Mouse (Mus musculus): ENCODE results near the gene Prox1. TPM values are rescaled to one million over a fixed set of nuclear protein-coding genes. Genes with fewer than 3 reads are reported as not detected.

Prox1 gene
- total RNA-seq, 1 experiment = 0.18 TPM

DNA sequence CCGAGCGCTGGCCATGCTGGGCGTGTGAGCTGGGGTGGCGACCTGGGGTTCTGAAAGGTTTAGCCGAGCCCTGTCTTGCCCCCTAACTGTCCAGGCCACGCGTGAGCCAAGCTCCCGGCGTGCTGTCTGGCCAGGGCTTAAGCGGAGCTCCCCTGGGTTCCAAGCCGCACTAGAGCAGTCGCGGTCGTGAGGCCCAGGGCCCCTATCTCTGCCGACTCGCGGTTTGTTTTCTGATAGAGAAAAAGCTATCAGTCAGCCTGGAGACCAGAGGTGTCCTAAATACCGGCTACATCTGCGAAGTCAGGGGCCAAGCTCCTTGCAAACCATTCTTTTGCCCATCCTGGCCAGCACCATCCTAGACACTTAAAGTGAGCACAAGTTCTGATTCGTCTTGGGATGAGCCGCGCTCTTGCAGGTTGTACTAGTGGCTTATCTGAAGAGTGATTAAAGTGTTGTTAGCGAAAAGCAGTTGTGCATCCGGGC, 2.5 kb upstream of the Prox1 start:
- in situ Hi-C loops (cut with MboI; ENCODE audit: low sequenced_read_pairs in 2 of 2, unreplicated experiment in 2 of 2) = loop anchor here (10.0 to 25.0 kb wide), 2 partner anchors 436 to 448 kb away; partner anchors contain the start of gene Ptpn14 (in 2 of the 2)
- no peaks in the 10 kb centered on the region for H3K36me3 ChIP-seq (ENCODE audit: control insufficient read depth, insufficient read depth, low read length, poor library complexity, severe bottlenecking)
- H3K9ac ChIP-seq (ENCODE audit: insufficient read depth, low read depth, low read length, poor library complexity, severe bottlenecking) = no peak overlapping the region
- TF ChIP-seq CHD2 (IDR thresholded peaks at IDR 0.05; ENCODE audit: low read depth, low read length) (no peak), ZC3H11A (IDR thresholded peaks at IDR 0.05; ENCODE audit: borderline replicate concordance, low read depth, low read length) (no peak), ZNF384 (IDR thresholded peaks at IDR 0.05; ENCODE audit: low read depth, low read length) (no peak), HCFC1 (IDR thresholded peaks at IDR 0.05; ENCODE audit: borderline replicate concordance, insufficient read depth, low read length) (no peak), MAFK (IDR thresholded peaks at IDR 0.05; ENCODE audit: insufficient read depth, low read depth, low read length) (no peak)
- no peak overlapping the region for H3K4me3 ChIP-seq (ENCODE audit: insufficient read depth in 1 of 2, low read depth in 1 of 2, low read length in 2 of 2, poor library complexity in 1 of 2, severe bottlenecking in 1 of 2)
- DNase-seq (ENCODE audit: low read depth, low spot score) = peak; percentile 28
- no peak overlapping the region for H3K27ac ChIP-seq (ENCODE audit: insufficient read depth, low read depth, low read length, poor library complexity, severe bottlenecking)
- no peaks in the 10 kb centered on the region for H3K9me3 ChIP-seq (ENCODE audit: control insufficient read depth, insufficient read depth, low read depth, low read length)
- peaks cover 0 to 2% of the 10 kb centered on the region in 2 experiments; a peak in 1 of 4 replicates for H3K4me1 ChIP-seq (ENCODE audit: control insufficient read depth in 2 of 2, insufficient read depth in 2 of 2, low read length in 2 of 2, poor library complexity in 1 of 2)

DNA sequence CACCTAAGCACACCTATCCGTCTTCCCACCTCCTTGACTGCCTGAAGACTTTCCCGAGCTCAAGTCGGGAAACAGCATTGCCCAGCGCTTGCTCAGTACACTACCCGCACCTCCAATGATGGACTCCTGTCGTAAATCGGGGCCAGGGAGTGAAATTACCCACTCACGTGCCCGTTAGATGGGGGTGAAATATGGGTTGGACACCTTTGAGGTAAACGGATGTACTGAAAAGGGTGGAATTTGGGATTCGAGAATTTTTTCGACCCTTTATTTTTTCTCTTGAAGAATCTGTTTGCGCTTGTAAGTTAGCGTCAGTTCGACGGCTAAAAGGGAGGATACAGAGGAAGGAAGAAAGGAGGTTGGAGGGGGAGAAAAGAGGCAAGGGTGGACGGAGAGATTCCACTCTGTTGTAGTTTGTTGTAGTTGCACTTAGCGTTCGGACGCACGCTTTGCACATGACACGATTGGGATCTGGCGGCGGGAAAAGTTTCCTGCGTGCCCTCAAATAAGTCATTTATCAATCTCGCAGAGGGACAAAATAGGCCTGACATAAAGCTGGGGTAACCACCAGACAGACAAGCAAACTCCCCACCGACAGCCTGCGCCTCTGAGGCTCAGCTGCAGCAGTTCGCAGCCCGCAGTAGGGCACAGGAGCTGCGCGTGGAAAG, 1.9 kb upstream of the Prox1 start:
- no peaks in the 10 kb centered on the region for H3K36me3 ChIP-seq (ENCODE audit: control insufficient read depth, insufficient read depth, low read length, poor library complexity, severe bottlenecking)
- no peak for DNase-seq (ENCODE audit: low read depth, low spot score)
- TF ChIP-seq ZC3H11A (IDR thresholded peaks at IDR 0.05; ENCODE audit: borderline replicate concordance, low read depth, low read length) (no peak), HCFC1 (IDR thresholded peaks at IDR 0.05; ENCODE audit: borderline replicate concordance, insufficient read depth, low read length) (no peak), ZNF384 (IDR thresholded peaks at IDR 0.05; ENCODE audit: low read depth, low read length) (no peak), CHD2 (IDR thresholded peaks at IDR 0.05; ENCODE audit: low read depth, low read length) (no peak), MAFK (IDR thresholded peaks at IDR 0.05; ENCODE audit: insufficient read depth, low read depth, low read length) (no peak)
- H3K9me3 ChIP-seq (ENCODE audit: control insufficient read depth, insufficient read depth, low read depth, low read length) = no peaks in the 10 kb centered on the region
- peaks cover 0 to 2% of the 10 kb centered on the region in 2 experiments; a peak in 1 of 4 replicates for H3K4me1 ChIP-seq (ENCODE audit: control insufficient read depth in 2 of 2, insufficient read depth in 2 of 2, low read length in 2 of 2, poor library complexity in 1 of 2)
- H3K27ac ChIP-seq (ENCODE audit: insufficient read depth, low read depth, low read length, poor library complexity, severe bottlenecking) = no peak overlapping the region
- in situ Hi-C loops (cut with MboI; ENCODE audit: low sequenced_read_pairs in 2 of 2, unreplicated experiment in 2 of 2) = loop anchor here (10.0 to 25.0 kb wide), 2 partner anchors 435 to 448 kb away; partner anchors contain the start of gene Ptpn14 (in 2 of the 2)
- no peak overlapping the region for H3K9ac ChIP-seq (ENCODE audit: insufficient read depth, low read depth, low read length, poor library complexity, severe bottlenecking)
- H3K4me3 ChIP-seq (ENCODE audit: insufficient read depth in 1 of 2, low read depth in 1 of 2, low read length in 2 of 2, poor library complexity in 1 of 2, severe bottlenecking in 1 of 2) = no peak overlapping the region

DNA sequence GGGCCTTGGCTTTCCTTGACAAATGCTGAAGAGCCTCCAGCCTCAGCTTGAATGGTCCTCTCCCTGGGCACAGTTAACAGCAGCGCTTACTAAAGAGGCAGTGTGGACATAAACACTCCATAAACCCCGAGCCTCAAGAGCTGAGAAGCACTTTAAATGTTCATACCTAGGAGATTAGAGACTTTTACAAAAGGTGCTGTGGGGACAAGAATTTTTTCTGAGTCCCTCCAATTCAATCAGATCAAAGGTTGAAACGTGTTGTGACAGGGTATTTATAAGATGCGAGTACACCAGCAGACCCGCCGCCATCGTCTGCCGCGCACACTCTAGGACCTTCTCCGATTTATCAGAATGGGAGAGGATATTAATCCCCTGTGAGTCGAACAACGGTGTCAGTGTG, 1.2 kb upstream of the Prox1 start:
- Histone ChIP-seq H3K9ac (ENCODE audit: insufficient read depth, low read depth, low read length, poor library complexity, severe bottlenecking) (no peak overlapping the region), H3K4me1 (ENCODE audit: control insufficient read depth in 2 of 2, insufficient read depth in 2 of 2, low read length in 2 of 2, poor library complexity in 1 of 2) (peaks cover 0 to 2% of the 10 kb centered on the region in 2 experiments; a peak in 1 of 4 replicates), H3K9me3 (ENCODE audit: control insufficient read depth, insufficient read depth, low read depth, low read length) (no peaks in the 10 kb centered on the region), H3K4me3 (ENCODE audit: insufficient read depth in 1 of 2, low read depth in 1 of 2, low read length in 2 of 2, poor library complexity in 1 of 2, severe bottlenecking in 1 of 2) (no peak overlapping the region), H3K36me3 (ENCODE audit: control insufficient read depth, insufficient read depth, low read length, poor library complexity, severe bottlenecking) (no peaks in the 10 kb centered on the region), H3K27ac (ENCODE audit: insufficient read depth, low read depth, low read length, poor library complexity, severe bottlenecking) (no peak overlapping the region)
- no peak for DNase-seq (ENCODE audit: low read depth, low spot score)
- TF ChIP-seq MAFK (IDR thresholded peaks at IDR 0.05; ENCODE audit: insufficient read depth, low read depth, low read length) (no peak), ZC3H11A (IDR thresholded peaks at IDR 0.05; ENCODE audit: borderline replicate concordance, low read depth, low read length) (no peak), ZNF384 (IDR thresholded peaks at IDR 0.05; ENCODE audit: low read depth, low read length) (no peak), CHD2 (IDR thresholded peaks at IDR 0.05; ENCODE audit: low read depth, low read length) (no peak), HCFC1 (IDR thresholded peaks at IDR 0.05; ENCODE audit: borderline replicate concordance, insufficient read depth, low read length) (no peak)
- in situ Hi-C loops (cut with MboI; ENCODE audit: low sequenced_read_pairs in 2 of 2, unreplicated experiment in 2 of 2) = loop anchor here (10.0 to 25.0 kb wide), 2 partner anchors 434 to 447 kb away; partner anchors contain the start of gene Ptpn14 (in 2 of the 2)

DNA sequence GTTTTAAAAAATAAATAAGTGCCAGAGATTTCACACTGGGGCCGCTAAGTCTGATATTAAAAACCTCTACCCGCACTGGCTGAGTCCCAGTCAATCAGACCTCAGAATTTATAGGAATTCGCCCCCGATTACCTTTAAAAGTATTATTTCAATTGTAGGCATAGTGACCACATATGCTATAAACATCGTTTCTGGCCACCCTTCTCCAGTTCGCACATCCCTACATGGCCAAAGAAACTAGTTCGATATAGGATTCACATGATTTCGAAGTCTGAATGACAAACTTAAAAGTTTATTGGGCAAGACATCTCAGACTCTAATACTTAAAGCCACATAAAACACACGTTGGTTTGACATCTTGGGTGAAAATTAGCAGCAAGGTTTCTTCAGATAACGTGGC, 827 bp upstream of the Prox1 start:
- H3K9me3 ChIP-seq (ENCODE audit: control insufficient read depth, insufficient read depth, low read depth, low read length) = no peaks in the 10 kb centered on the region
- H3K9ac ChIP-seq (ENCODE audit: insufficient read depth, low read depth, low read length, poor library complexity, severe bottlenecking) = no peak overlapping the region
- in situ Hi-C loops (cut with MboI; ENCODE audit: low sequenced_read_pairs in 2 of 2, unreplicated experiment in 2 of 2) = loop anchor here (10.0 to 25.0 kb wide), 2 partner anchors 434 to 447 kb away; partner anchors contain the start of gene Ptpn14 (in 2 of the 2)
- H3K36me3 ChIP-seq (ENCODE audit: control insufficient read depth, insufficient read depth, low read length, poor library complexity, severe bottlenecking) = no peaks in the 10 kb centered on the region
- DNase-seq (ENCODE audit: low read depth, low spot score) = no peak
- no peak overlapping the region for H3K27ac ChIP-seq (ENCODE audit: insufficient read depth, low read depth, low read length, poor library complexity, severe bottlenecking)
- no peak for TF ChIP-seq ZC3H11A (IDR thresholded peaks at IDR 0.05; ENCODE audit: borderline replicate concordance, low read depth, low read length)
- no peak for TF ChIP-seq CHD2 (IDR thresholded peaks at IDR 0.05; ENCODE audit: low read depth, low read length)
- TF ChIP-seq HCFC1 (IDR thresholded peaks at IDR 0.05; ENCODE audit: borderline replicate concordance, insufficient read depth, low read length) = no peak
- no peak for TF ChIP-seq MAFK (IDR thresholded peaks at IDR 0.05; ENCODE audit: insufficient read depth, low read depth, low read length)
- TF ChIP-seq ZNF384 (IDR thresholded peaks at IDR 0.05; ENCODE audit: low read depth, low read length) = no peak
- peaks cover 0 to 2% of the 10 kb centered on the region in 2 experiments; a peak in 1 of 4 replicates for H3K4me1 ChIP-seq (ENCODE audit: control insufficient read depth in 2 of 2, insufficient read depth in 2 of 2, low read length in 2 of 2, poor library complexity in 1 of 2)
- no peak overlapping the region for H3K4me3 ChIP-seq (ENCODE audit: insufficient read depth in 1 of 2, low read depth in 1 of 2, low read length in 2 of 2, poor library complexity in 1 of 2, severe bottlenecking in 1 of 2)
